Mouse (Mus musculus): ENCODE measurements around the gene Ap2a1.

- TF ChIP-seq POLR2A (IDR thresholded peaks at IDR 0.05; ENCODE audit: insufficient read depth, low read depth, low read length) (peak; percentile 89), CTCF (IDR thresholded peaks at IDR 0.05) (peak; percentile 17), EP300 (IDR thresholded peaks at IDR 0.05; ENCODE audit: insufficient read depth, low read depth, low read length) (peak; percentile 93)
Observed at GRCm38 (mm10) chr7:44869697-44870528, 59.4 kb downstream of the Ap2a1 start, which contains the start of gene Ptov1.
